Mouse (Mus musculus) embryonic facial prominence, embryonic 11.5 days (tissue): ENCODE results near the gene Ints14. TPM values are rescaled to one million over a fixed set of nuclear protein-coding genes. Genes with fewer than 3 reads are reported as not detected.

Experiments
- microRNA-seq: library from miRNA; unstranded; fragments of <30 nt; microRNA quantifications from one replicate; pipeline ENCODE4, GENCODE M21; 2016; ENCODE audit warnings: borderline number of aligned reads
- polyA plus RNA-seq: library from polyadenylated mRNA; unstranded; fragments of >200 nt; fragmentation: Nextera tagmentation; extraction: Ambion mirVana; gene quantifications from 2 replicates; pipeline ENCODE4 v1.2.1, GENCODE M21; 2014

Gene Ints14
- polyA plus RNA-seq, 1 experiment from 2014 or later = 80.5 TPM

Small RNA genes lying within 50 kb of the gene (microRNA-seq; reads per million reads assigned to microRNA genes)
- not detected for gene Gm25640

Other genes with a start within 250 kb of the Ints14 start
- 286 and 290 TPM in 2 replicates for gene Rab11a, start 223.1 kb upstream of the Ints14 start, polyA plus RNA-seq
- gene Dennd4a, start 149.6 kb upstream of the Ints14 start, polyA plus RNA-seq = 5.6 and 8.5 TPM in 2 replicates
- not detected in 2 replicates for gene Slc24a1, start 9.3 kb upstream of the Ints14 start, polyA plus RNA-seq
- 81.3 and 83.5 TPM in 2 replicates for gene Hacd3, start 60.8 kb downstream of the Ints14 start, polyA plus RNA-seq
- 30.4 and 33.7 TPM in 2 replicates for gene Dpp8, start 71.5 kb downstream of the Ints14 start, polyA plus RNA-seq
- 11.8 and 12.4 TPM in 2 replicates for gene Igdcc4, start 140.6 kb downstream of the Ints14 start, polyA plus RNA-seq
- gene Igdcc3, start 180.3 kb downstream of the Ints14 start, polyA plus RNA-seq = 17.0 and 18.7 TPM in 2 replicates
- gene Parp16, start 234.4 kb downstream of the Ints14 start, polyA plus RNA-seq = 4.9 and 5.7 TPM in 2 replicates